Mouse (Mus musculus): ENCODE data around the gene Sema6b. TPM values are rescaled to one million over a fixed set of nuclear protein-coding genes. Genes with fewer than 3 reads are reported as not detected.

The Sema6b gene
- polyA plus RNA-seq, 1 experiment from 2014 or later = 19.2 TPM

DNA sequence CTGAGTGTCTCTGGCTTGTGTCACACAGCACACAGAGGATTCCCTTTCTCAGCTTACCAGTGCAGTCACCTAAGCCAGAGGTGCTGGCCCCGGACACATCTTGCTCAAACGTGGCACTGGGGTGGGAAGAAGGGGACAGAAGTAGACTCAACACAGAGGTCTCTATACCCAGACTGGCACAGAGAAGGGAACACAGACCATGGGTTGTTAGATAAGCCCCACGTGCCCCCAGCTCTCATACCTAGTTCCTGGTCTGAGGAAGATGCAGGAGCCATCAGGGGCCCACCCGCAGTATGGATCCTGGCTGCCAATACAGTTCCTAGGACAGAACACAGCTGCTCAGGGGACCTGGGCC, 14.9 kb downstream of the Sema6b start:
- no peak for ATAC-seq (ENCODE audit: low FRiP score, low read depth)
- Histone ChIP-seq H3K27me3 (peaks cover 45% of the 10 kb centered on the region), H3K9me3 (peaks cover 10% of the 10 kb centered on the region; the same call in 1 of the 2 replicates), H3K27ac (replicated peaks) (no peak overlapping the region), H3K4me2 (no peak overlapping the region), H3K4me3 (no peak overlapping the region), H3K36me3 (peaks cover 63% of the 10 kb centered on the region), H3K4me1 (replicated peaks) (peaks cover 5% of the 10 kb centered on the region; the same call in 1 of the 2 replicates), H3K9ac (no peak overlapping the region)
- WGBS = 86% methylated on average over 4 of the region's 4 CpGs

DNA sequence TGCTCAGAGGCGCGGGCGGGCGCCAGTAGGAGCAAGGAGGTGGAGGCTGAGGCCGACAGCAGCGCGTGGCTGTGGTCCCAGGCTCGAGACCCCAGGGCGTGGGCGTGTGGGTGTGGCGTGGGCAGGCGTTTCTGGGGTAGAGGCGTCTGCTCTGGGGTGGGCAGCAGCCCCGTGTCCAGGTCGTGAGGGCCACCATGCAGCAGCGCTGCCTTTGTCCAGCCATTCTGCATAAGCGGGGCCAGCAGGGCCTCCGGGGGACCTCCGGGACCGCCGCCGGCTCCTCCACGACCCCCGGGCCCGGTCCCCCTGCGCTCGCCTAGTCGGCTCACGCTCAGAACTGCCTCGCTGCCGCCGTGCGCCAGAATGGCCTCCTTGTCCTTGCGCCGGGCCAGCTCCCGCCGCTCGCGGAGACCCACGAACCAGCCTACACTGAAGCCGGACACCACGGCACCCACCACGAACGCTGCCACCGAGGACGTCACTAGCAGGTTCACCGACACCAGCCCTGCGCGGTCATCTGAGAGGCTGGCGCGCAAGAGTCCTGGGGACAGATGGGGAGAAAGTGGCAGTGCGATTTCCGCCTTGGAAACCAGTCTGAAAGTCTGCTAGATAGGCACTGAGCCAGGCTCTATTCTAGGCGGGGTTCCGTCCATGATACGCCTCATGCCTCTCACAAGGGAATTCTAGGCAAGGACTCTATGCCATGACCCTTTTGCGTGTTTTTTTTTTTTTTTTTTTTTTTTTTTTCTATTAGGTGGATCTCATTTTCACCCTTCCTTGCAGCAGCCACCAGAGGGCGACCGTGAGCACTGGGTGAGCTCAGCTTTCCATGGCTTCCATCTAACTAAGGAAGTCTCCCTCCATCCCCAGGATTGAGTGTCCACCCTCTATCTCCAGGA, 15.5 kb downstream of the Sema6b start:
- Histone ChIP-seq H3K9me3 (peaks cover 10% of the 10 kb centered on the region; the same call in 1 of the 2 replicates), H3K4me1 (replicated peaks) (peaks cover 11% of the 10 kb centered on the region; the same call in 1 of the 2 replicates), H3K4me3 (peak overlapping the region; percentile 9; the same call in 1 of the 2 replicates), H3K27me3 (peaks cover 50% of the 10 kb centered on the region), H3K27ac (replicated peaks) (no peak overlapping the region), H3K36me3 (peaks cover 57% of the 10 kb centered on the region), H3K9ac (no peak overlapping the region), H3K4me2 (peak overlapping the region; percentile 46)
- 12% methylated on average over 52 of the region's 59 CpGs for WGBS
- no peak for ATAC-seq (ENCODE audit: low FRiP score, low read depth)

DNA sequence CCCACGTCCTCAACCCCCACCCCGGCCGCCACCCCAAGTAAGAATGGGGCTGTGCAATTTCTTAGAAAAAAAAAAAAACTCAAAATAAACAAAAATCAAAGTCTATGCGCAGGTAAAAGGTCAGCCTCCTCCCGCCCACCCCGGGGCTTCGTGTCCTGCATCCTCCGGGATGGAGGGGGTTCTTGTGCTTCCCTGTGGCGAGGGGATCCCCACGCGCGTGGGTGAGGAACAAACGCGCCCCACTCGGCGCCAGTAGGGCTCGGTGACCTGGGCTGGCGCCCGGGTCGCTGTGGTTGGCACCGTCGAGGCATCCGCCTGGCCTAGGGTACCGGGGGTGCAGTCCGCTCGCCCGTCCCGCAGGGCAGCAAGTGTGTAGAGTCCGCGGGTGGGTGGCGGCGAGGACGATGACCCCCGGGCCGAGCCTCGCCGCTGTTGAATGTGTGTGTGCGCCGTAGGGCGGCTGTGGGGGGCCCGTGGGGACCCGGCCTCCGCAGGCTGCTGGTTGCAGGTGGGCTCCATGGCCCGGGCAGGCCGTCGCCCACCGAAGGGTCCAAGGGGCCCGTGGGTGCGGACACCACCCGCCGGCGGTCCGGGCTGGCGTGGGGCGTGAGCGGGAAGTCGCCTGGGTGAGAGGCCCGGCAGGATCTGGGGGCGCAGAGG, 16.3 kb downstream of the Sema6b start:
- H3K4me3 ChIP-seq = no peak overlapping the region
- ATAC-seq (ENCODE audit: low FRiP score, low read depth) = no peak
- no peak overlapping the region for H3K9ac ChIP-seq
- peak overlapping the region; percentile 46 for H3K4me2 ChIP-seq
- peaks cover 49% of the 10 kb centered on the region for H3K36me3 ChIP-seq
- H3K9me3 ChIP-seq = peaks cover 10% of the 10 kb centered on the region; the same call in 1 of the 2 replicates
- peaks cover 12% of the 10 kb centered on the region; the same call in 1 of the 2 replicates for H3K4me1 ChIP-seq (replicated peaks)
- no peak overlapping the region for H3K27ac ChIP-seq (replicated peaks)
- 46% methylated on average over 59 of the region's 59 CpGs for WGBS
- H3K27me3 ChIP-seq = peaks cover 57% of the 10 kb centered on the region

DNA sequence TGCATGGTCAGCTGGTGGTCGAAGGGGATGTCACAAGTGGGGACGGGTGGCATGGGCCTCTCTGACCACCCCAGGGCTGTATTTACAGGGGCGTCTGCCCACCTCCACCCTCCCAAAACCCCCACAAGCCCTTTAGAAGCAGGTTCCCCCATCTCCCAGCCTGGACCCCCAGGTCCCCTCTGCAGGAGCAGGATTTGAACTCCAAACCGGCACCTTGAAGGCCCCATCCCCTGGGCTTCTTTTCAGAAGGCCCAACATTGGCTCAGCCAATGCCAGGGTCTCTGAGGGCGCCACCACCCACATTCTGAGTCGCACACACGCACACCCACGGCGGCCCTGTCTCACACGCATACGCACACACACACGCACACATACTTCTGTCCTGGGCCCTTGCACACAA, 17.0 kb downstream of the Sema6b start:
- ATAC-seq (ENCODE audit: low FRiP score, low read depth) = no peak
- H3K4me3 ChIP-seq = no peak overlapping the region
- 89% methylated on average over 12 of the region's 12 CpGs for WGBS

DNA sequence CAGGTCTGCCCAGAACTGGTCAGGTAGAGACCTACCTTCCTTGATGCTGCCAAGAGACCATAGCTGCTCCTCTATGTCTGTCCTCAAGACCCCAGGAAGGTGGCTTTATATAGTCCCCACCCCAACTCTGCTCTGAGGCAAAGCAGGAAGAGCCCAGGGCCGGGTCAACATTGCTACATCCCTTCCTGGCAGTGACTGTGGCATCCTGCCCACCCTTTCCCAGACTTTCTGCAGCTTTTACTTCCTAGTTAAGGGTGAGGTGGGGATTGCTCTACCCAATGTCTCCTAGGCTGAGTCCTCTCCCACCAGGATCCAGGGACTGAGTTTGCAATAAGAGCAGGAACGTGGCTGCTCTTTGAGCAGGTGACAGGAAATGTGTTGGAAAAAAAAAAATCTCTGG, 18.3 kb downstream of the Sema6b start, which contains the start of gene Lrg1:
Gene Lrg1 (minus strand): TSS at position 176 of the 400 bp plus-strand sequence.
- Histone ChIP-seq H3K27me3 (peaks cover 69% of the 10 kb centered on the region), H3K9me3 (peaks cover 10% of the 10 kb centered on the region; the same call in 1 of the 2 replicates), H3K4me3 (no peak within 1 kb of the TSS), H3K27ac (replicated peaks) (no peak within 1 kb of the TSS), H3K4me2 (no peak within 1 kb of the TSS), H3K9ac (no peak within 1 kb of the TSS), H3K4me1 (replicated peaks) (peaks cover 19% of the 10 kb centered on the region), H3K36me3 (peaks cover 33% of the 10 kb centered on the region)
- no peak for ATAC-seq (ENCODE audit: low FRiP score, low read depth)
- 67% methylated on average over 2 of the region's 2 CpGs for WGBS

More for the DNA sequence above, 17.0 kb downstream of the Sema6b start:
- peaks cover 46% of the 10 kb centered on the region for H3K36me3 ChIP-seq
- H3K9ac ChIP-seq = no peak overlapping the region
- H3K27me3 ChIP-seq = peaks cover 63% of the 10 kb centered on the region
- H3K4me2 ChIP-seq = no peak overlapping the region
- H3K9me3 ChIP-seq = peaks cover 10% of the 10 kb centered on the region; the same call in 1 of the 2 replicates
- H3K27ac ChIP-seq (replicated peaks) = no peak overlapping the region
- peaks cover 12% of the 10 kb centered on the region; the same call in 1 of the 2 replicates for H3K4me1 ChIP-seq (replicated peaks)

DNA sequence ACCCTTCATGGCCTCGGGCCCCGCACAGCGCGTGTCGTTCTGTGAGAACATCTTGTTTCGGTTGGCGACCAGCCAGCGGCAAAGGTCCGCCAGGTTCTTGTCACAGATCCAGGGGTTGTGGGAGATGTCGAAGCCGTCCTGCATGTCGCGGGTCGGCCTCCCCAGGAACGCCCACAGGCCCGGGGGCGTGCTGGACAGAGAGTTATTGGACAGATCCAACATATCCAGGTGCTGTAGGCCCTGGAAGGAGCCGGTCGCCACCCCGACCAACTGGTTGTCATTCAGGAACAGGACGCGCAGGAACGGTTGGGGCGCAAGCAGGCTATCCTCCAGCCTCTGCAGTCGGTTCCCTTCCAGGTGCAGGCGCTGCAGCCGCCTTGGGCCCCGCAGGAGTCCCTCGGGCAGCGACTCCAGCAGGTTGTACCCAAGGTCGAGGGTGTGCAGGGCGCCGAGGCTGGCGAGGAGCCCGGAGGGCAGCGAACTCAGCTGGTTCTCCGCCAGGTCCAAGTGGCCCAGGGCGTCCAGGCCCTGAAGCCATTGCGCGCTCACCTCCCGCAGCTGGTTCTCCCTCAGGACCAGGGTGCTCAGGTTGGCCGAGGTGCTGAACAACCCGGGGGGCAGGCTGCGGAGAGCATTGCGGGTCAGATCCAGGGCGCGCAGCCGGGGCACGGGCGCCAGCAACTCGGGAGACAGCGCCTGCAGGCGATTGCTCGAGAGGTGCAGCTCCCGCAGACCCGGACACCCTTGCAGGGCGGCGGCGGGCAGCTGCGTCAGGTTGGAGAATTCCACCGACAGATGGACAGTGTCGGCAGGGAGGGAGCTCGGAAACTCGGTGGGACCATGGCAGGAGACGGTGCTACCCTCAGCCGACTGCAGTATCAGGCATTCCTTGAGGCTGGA, 19.9 kb downstream of the Sema6b start:
- Histone ChIP-seq H3K4me3 (no peak overlapping the region), H3K4me1 (replicated peaks) (peaks cover 19% of the 10 kb centered on the region), H3K4me2 (peak overlapping the region; percentile 18; the same call in 1 of the 2 replicates), H3K27me3 (peaks cover 73% of the 10 kb centered on the region), H3K9me3 (peaks cover 10% of the 10 kb centered on the region; the same call in 1 of the 2 replicates), H3K9ac (no peak overlapping the region), H3K36me3 (peaks cover 19% of the 10 kb centered on the region), H3K27ac (replicated peaks) (no peak overlapping the region)
- 8% methylated on average over 66 of the region's 66 CpGs for WGBS
- ATAC-seq (ENCODE audit: low FRiP score, low read depth) = no peak

DNA sequence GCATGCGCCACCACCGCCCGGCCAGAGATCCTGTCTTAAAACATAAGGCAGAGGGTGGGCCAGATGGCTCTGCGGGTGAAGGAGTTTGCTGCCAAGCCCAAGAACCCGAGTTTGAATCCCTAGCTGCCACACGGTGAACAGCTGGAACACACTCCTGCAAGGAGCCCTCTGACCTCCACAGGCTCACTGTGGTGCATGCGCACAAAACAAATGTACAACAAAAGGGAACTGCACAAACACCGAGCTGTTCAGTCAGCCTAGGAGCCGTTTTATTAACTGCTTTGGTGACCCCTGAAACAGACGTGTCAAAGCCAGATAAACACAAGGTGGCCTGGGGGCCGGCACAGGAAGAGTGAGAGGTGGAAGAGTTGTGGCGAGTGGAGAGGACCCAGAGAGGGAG, 20.7 kb downstream of the Sema6b start:
- peaks cover 16% of the 10 kb centered on the region; the same call in 1 of the 2 replicates for H3K36me3 ChIP-seq
- H3K27ac ChIP-seq (replicated peaks) = no peak overlapping the region
- no peak overlapping the region for H3K4me3 ChIP-seq
- peaks cover 67% of the 10 kb centered on the region for H3K27me3 ChIP-seq
- 43% methylated on average over 12 of the region's 12 CpGs for WGBS
- H3K9ac ChIP-seq = no peak overlapping the region
- H3K4me1 ChIP-seq (replicated peaks) = peaks cover 19% of the 10 kb centered on the region
- H3K9me3 ChIP-seq = peaks cover 10% of the 10 kb centered on the region; the same call in 1 of the 2 replicates
- H3K4me2 ChIP-seq = no peak overlapping the region
- no peak for ATAC-seq (ENCODE audit: low FRiP score, low read depth)

DNA sequence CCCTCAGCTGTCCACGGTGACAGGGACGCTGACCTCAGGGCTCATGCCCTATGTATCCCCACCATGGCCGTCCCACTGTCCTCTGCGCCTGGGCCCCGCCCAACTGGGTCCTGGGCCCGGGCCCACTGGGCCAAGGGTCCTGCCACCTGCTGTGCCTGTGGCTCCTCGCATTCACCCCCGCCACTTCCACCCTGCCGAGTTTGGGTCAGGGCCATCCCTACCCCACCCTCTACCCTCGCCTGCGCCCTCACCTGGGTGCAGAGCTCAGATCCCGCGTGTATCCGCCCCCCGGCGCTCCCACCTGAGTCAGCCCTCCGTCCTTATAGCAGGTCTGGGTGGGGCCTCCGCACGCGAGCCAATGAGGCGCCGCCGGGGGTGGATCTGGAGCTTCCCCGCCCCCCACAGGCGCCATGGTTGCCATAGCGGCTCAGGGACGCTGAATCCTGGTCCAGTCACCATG, 22.9 kb downstream of the Sema6b start, which contains the start of gene Plin5:
Gene Plin5 (minus strand): TSS at position 346 of the 460 bp plus-strand sequence.
- WGBS = 3% methylated on average over 27 of the region's 27 CpGs
- Histone ChIP-seq H3K27me3 (peaks cover 49% of the 10 kb centered on the region), H3K9ac (0 out of 2 replicates have a peak within 1 kb of the TSS, but pooled peaks have one; percentile 26)

DNA sequence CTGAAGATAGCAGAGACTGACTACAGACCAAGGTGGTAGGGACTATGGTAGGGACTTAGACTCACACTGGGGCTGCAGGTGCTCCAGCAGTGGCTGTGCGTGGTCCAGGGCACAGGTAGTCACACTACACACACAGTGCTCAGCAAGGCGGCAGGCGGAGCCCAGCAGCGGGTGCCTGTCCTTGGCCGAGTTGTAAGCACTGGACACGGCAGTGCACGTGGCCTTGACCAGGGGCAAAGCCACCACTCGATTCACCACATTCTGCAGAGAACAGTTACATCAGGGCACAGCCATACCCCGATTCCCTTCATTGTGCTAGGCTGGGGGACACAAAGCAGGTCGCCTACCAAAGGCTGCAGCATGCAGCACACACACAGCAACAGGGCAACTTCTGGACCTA, 23.9 kb downstream of the Sema6b start:
- Histone ChIP-seq H3K9ac (no peak overlapping the region), H3K4me1 (replicated peaks) (peaks cover 19% of the 10 kb centered on the region), H3K9me3 (no peaks in the 10 kb centered on the region), H3K27ac (replicated peaks) (no peak overlapping the region), H3K36me3 (no peaks in the 10 kb centered on the region), H3K27me3 (peaks cover 38% of the 10 kb centered on the region), H3K4me2 (no peak overlapping the region), H3K4me3 (no peak overlapping the region)
- ATAC-seq (ENCODE audit: low FRiP score, low read depth) = no peak
- 76% methylated on average over 10 of the region's 10 CpGs for WGBS

More for the DNA sequence above, 22.9 kb downstream of the Sema6b start, which contains the start of gene Plin5:
- H3K36me3 ChIP-seq = no peaks in the 10 kb centered on the region
- peaks cover 19% of the 10 kb centered on the region for H3K4me1 ChIP-seq (replicated peaks)
- peak within 1 kb of the TSS; percentile 68 for H3K4me2 ChIP-seq
- H3K27ac ChIP-seq (replicated peaks) = no peak within 1 kb of the TSS
- 0 out of 2 replicates have a peak, but pooled peaks cover 3% of the 10 kb centered on the region for H3K9me3 ChIP-seq
- peak; percentile 66 for ATAC-seq (ENCODE audit: low FRiP score, low read depth)
- peak within 1 kb of the TSS; percentile 35 for H3K4me3 ChIP-seq

DNA sequence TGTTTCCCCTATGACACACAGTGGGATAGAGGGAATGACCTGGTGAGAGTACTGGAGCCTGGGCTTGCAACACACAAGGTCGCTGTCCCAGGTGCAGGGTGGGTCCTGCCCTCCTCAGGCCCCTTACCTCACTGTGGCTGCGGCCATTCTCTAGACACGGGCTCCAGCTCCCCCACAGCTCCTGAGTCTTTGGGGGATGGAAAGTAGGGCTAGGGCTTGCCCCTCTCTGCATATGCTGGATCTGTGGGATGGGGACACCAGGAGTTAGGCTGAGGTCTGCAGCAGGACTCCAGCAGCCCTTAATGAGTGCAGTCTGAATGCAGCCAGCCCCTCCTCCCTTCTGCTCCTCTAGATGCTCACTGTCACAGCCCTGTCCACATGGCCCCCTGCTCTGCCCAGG, 27.4 kb downstream of the Sema6b start:
- Histone ChIP-seq H3K4me2 (no peak overlapping the region), H3K27ac (replicated peaks) (no peak overlapping the region), H3K4me3 (no peak overlapping the region), H3K9ac (no peak overlapping the region), H3K4me1 (replicated peaks) (peaks cover 7% of the 10 kb centered on the region), H3K9me3 (no peaks in the 10 kb centered on the region), H3K27me3 (peaks cover 8% of the 10 kb centered on the region; the same call in 1 of the 2 replicates), H3K36me3 (no peaks in the 10 kb centered on the region)
- WGBS = 84% methylated on average over 3 of the region's 3 CpGs
- ATAC-seq (ENCODE audit: low FRiP score, low read depth) = no peak

DNA sequence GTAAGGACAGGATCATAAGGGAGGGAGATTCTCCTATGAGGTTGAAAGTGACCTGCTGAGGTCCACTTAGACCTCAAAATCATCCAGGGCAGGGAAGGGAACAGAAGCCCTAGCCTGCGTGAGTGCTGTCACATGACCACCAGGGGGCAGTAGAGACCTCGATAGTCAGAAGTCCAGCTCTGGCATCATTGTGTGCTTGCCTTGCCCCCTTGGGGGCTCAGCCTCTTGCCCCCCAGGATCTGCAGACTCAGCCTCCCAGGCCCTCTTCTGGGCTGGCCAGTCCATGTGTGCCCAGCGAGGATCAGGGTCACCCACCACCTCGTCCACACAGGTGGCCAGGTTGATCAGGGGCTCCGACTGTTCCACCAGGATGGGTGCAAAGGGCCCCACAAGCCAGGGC, 28.3 kb downstream of the Sema6b start:
- WGBS = 44% methylated on average over 5 of the region's 5 CpGs
- no peak; the same call in 1 of the 2 replicates for ATAC-seq (ENCODE audit: low FRiP score, low read depth)
- H3K27me3 ChIP-seq = peaks cover 5% of the 10 kb centered on the region; the same call in 1 of the 2 replicates

More for the DNA sequence above, 28.3 kb downstream of the Sema6b start:
- no peak overlapping the region for H3K4me2 ChIP-seq
- H3K4me3 ChIP-seq = no peak overlapping the region
- H3K27ac ChIP-seq (replicated peaks) = no peak overlapping the region
- no peaks in the 10 kb centered on the region for H3K9me3 ChIP-seq
- no peaks in the 10 kb centered on the region for H3K4me1 ChIP-seq (replicated peaks)
- H3K9ac ChIP-seq = no peak overlapping the region
- H3K36me3 ChIP-seq = no peaks in the 10 kb centered on the region
